Mouse (Mus musculus) CH12.LX (cell line): ENCODE results near the gene 1500011B03Rik.

Source experiments
- CHD2 ChIP-seq: IDR thresholded peaks from 2 replicates; pipeline ENCODE4 v1.6.1; 2011; ENCODE audit warnings: low read length, improper control_type of control experiment
- MAX ChIP-seq: IDR thresholded peaks from 2 replicates; pipeline ENCODE4 v1.6.1; 2011; ENCODE audit warnings: low read length, improper control_type of control experiment
- POLR2A ChIP-seq: IDR thresholded peaks from 2 replicates; pipeline ENCODE4 v1.6.1; 2011; ENCODE audit warnings: low read depth, mild to moderate bottlenecking, improper control_type of control experiment, low read length
- RCOR1 ChIP-seq: conservative IDR thresholded peaks from 2 replicates; pipeline ENCODE4 v1.6.1; 2012; ENCODE audit warnings: low read depth, mild to moderate bottlenecking, inconsistent platforms, low read length, improper control_type of control experiment
- SIN3A ChIP-seq: IDR thresholded peaks from 2 replicates; pipeline ENCODE4 v1.6.1; 2012; ENCODE audit warnings: low read length, improper control_type of control experiment, inconsistent platforms
- SMC3 ChIP-seq: IDR thresholded peaks from 2 replicates; pipeline ENCODE4 v1.6.1; 2011; ENCODE audit warnings: low read depth, low read length, improper control_type of control experiment
- TCF12 ChIP-seq: IDR thresholded peaks from 2 replicates; pipeline ENCODE4 v1.6.1; 2014; ENCODE audit warnings: low read depth, mild to moderate bottlenecking, inconsistent platforms, low read length, improper control_type of control experiment
- ZKSCAN1 ChIP-seq: IDR thresholded peaks from 2 replicates; pipeline ENCODE4 v1.6.1; 2012; ENCODE audit warnings: low read depth, inconsistent platforms, low read length, improper control_type of control experiment, borderline replicate concordance

DNA sequence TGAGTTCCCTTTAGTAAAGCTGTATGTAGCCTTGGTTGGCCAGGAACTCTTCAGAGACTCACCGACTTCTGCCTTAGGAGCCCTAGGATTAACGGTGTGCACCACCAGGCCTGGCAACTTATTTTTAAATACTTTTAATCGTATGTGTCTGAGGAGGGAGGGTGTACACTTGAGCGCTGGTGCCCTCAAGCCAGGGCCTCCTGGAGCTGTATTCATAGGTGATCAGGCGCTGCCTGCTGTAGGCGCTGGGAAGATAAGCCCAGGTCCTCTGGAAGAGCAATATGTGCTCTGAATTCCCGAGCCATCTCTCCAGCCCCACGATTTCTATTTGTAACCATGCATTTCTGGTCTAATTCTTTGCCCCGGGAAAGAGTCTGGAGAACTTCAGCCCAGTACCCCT lies 16.2 kb downstream of the 1500011B03Rik start:
- TF ChIP-seq SMC3 = no peak
- no peak for TF ChIP-seq MAX
- TF ChIP-seq SIN3A = no peak
- TF ChIP-seq POLR2A = no peak
- TF ChIP-seq RCOR1 = no peak
- TF ChIP-seq ZKSCAN1 = no peak
- TF ChIP-seq CHD2 = no peak
- no peak for TF ChIP-seq TCF12
